Mouse (Mus musculus) midbrain, embryonic 10.5 days (tissue): ENCODE measurements at regions not wholly inside any gene's neighbourhood (a gene's known extent, or its start where the extent isn't known, plus 50 kb on each side); places are given as distances from the start of the nearest gene placed in this dataset. TPM values are rescaled to one million over a fixed set of nuclear protein-coding genes. Genes with fewer than 3 reads are reported as not detected.

Experiments used
- DNase-seq: peaks from one replicate; pipeline ENCODE4 v3.0.0-alpha.2; 2017; ENCODE audit warnings: low spot score
- H3K27ac ChIP-seq: fragments of 300-500 bp; sonication (generic); replicated peaks from 2 replicates; pipeline ENCODE4 v1.5.1; 2016; ENCODE audit warnings: mild to moderate bottlenecking
- H3K27me3 ChIP-seq: fragments of 300-500 bp; sonication (generic); 2 replicates; pipeline ENCODE4 v1.6.1; 2016; ENCODE audit warnings: low read depth, mild to moderate bottlenecking; ENCODE audit not compliant: poor library complexity, severe bottlenecking
- H3K36me3 ChIP-seq: fragments of 300-500 bp; sonication (generic); 2 replicates; pipeline ENCODE4 v1.6.1; 2016; ENCODE audit warnings: mild to moderate bottlenecking, moderate library complexity
- H3K4me1 ChIP-seq: fragments of 300-500 bp; sonication (generic); 2 replicates; pipeline ENCODE4 v1.6.1; 2016
- H3K4me3 ChIP-seq: fragments of 300-500 bp; sonication (generic); 2 replicates; pipeline ENCODE4 v1.5.1; 2016; ENCODE audit warnings: mild to moderate bottlenecking, moderate library complexity
- H3K9me3 ChIP-seq: fragments of 300-500 bp; sonication (generic); replicated peaks from 2 replicates; pipeline ENCODE4 v1.6.1; 2016; ENCODE audit warnings: mild to moderate bottlenecking
- WGBS: fragments of 180-500 bp; shearing (Covaris S2); methylation state at CpG from one replicate; pipeline ENCODE4 v1.1.7; 2016; 5-methylcytosine and 5-hydroxymethylcytosine counted together
- microRNA-seq: library from miRNA; unstranded; fragments of <30 nt; microRNA quantifications from one replicate; pipeline ENCODE4, GENCODE M21; 2017

GRCm38 (mm10) chr1:168483651-168484050 lies 51.6 kb upstream of the Pbx1 start:
- DNase-seq, result no peak
- Histone ChIP-seq H3K9me3 (no peaks in the 10 kb centered on the region), H3K36me3 (no peaks in the 10 kb centered on the region), H3K4me3 (no peak overlapping the region), H3K4me1 (no peaks in the 10 kb centered on the region), H3K27ac (no peak overlapping the region), H3K27me3 (no peaks in the 10 kb centered on the region)
- WGBS, result 85% methylated on average over 13 of the region's 13 CpGs

Small RNA genes in the stretch of these regions (microRNA-seq; reads per million reads assigned to microRNA genes)
- not detected for gene Mir6348
- not detected for gene Mir6354
